Mouse (Mus musculus): ENCODE data around the gene Nrxn3. TPM values are rescaled to one million over a fixed set of nuclear protein-coding genes. Genes with fewer than 3 reads are reported as not detected.

The Nrxn3 gene
- polyA plus RNA-seq, 1 experiment: not detected

GRCm38 (mm10) chr12:89016436-89016835 is 293.8 kb downstream of the Nrxn3 start:
- Histone ChIP-seq H3K27ac (replicated peaks; ENCODE audit: low read depth, low read length) (no peak overlapping the region), H3K4me3 (ENCODE audit: insufficient read depth, low read depth, low read length) (no peak overlapping the region), H3K4me1 (ENCODE audit: control insufficient read depth, insufficient read depth, insufficient read length, low read length) (no peaks in the 10 kb centered on the region)

DNA sequence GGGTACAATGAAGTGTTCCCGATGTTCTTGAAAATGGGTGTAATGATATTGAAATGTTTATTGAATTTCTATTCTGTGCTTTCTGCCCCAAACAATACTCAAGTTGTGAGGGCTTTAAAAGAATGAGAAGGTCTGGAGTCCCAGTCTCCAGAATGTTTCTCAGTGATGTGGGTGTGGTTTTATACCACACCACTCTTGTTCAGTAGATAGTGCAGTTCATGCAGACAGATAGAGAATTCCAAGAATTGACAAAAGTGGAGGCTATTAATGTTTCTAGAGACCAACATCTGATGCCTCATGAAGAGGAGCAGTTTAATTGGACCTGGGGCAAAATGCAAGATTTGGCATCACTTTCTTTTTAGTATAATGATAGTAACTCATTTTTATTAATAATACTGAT is 302.5 kb downstream of the Nrxn3 start:
- Histone ChIP-seq H3K27ac (replicated peaks; ENCODE audit: low read depth, low read length) (no peak overlapping the region), H3K4me1 (ENCODE audit: control insufficient read depth, insufficient read depth, insufficient read length, low read length) (no peaks in the 10 kb centered on the region), H3K4me3 (ENCODE audit: insufficient read depth, low read depth, low read length) (no peak overlapping the region)

DNA sequence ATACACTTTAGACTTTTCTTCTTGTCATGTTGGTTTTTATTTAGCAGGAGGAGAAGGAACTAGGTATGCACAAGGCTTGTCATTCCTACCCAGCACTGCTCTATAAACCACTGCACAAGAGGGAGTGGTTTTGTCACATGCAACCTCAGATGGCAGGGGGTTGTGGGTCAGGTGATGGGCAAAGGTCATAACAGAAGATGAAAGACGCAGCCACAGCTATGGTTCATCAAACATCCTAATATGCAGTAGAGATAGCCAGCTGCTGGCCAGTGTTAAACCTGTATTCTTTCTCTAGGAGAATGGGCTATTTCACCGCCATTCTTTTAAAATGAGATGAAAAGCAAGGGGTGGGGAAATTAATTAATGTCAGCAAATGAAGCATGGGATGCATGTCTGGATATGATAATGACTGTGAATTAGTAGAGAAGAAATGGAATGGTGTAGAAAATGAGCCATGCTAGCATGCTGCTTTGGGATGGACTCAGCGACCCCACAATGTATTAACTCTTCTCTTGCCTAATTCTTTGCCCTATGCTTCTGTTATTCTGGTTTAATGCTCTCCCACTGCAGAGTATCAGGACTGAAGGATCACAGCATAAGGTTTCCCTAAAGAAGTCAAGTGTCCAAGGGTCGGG is 313.4 kb downstream of the Nrxn3 start:
- Histone ChIP-seq H3K27ac (replicated peaks; ENCODE audit: low read depth, low read length) (no peak overlapping the region), H3K4me1 (ENCODE audit: control insufficient read depth, insufficient read depth, insufficient read length, low read length) (no peaks in the 10 kb centered on the region), H3K4me3 (ENCODE audit: insufficient read depth, low read depth, low read length) (no peak overlapping the region)

DNA sequence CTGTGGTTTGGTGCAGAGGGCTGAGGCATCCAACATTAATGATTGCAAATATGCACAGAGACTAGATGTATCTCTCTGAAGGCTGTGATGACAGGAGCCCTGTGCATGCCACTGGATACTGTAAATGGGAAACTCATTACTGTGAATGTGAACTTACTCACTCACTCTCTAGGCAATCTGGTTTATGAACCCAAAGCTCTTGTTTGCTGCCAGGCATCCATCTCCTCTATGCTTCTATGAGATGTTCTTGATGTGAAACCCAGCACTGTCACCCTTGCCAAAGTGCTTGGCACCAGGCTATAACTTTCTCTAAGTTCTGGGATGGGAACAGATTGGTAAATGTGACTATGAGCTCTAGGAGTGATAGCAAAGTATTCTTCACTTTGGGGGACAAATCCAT is 317.5 kb downstream of the Nrxn3 start:
- Histone ChIP-seq H3K4me1 (ENCODE audit: control insufficient read depth, insufficient read depth, insufficient read length, low read length) (no peaks in the 10 kb centered on the region), H3K4me3 (ENCODE audit: insufficient read depth, low read depth, low read length) (no peak overlapping the region), H3K27ac (replicated peaks; ENCODE audit: low read depth, low read length) (no peak overlapping the region)

GRCm38 (mm10) chr12:89041429-89042107 is 318.9 kb downstream of the Nrxn3 start:
- no peak overlapping the region for H3K4me3 ChIP-seq (ENCODE audit: insufficient read depth, low read depth, low read length)
- H3K4me1 ChIP-seq (ENCODE audit: control insufficient read depth, insufficient read depth, insufficient read length, low read length): no peaks in the 10 kb centered on the region
- H3K27ac ChIP-seq (replicated peaks; ENCODE audit: low read depth, low read length): no peak overlapping the region

DNA sequence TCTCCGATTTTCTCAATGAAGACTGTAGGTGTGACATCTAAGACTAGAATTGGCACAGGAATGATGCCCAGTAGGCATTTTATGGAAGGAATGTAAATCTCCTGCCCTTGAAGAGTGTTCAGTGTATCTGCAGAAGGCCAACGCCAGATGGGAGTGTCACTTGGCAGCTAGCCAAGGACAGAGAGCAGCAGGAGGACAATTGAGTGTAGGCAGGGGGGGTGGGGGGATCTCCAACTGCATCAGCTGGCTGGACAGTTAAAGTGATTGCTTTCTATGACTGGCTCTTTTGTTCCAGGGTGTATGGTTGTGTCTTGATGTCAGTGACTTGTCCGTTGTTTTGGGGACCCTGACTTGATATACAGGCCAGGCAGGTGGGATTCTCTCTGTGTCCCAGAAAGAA is 326.6 kb downstream of the Nrxn3 start:
- H3K27ac ChIP-seq (replicated peaks; ENCODE audit: low read depth, low read length): no peak overlapping the region
- H3K4me3 ChIP-seq (ENCODE audit: insufficient read depth, low read depth, low read length): no peak overlapping the region

DNA sequence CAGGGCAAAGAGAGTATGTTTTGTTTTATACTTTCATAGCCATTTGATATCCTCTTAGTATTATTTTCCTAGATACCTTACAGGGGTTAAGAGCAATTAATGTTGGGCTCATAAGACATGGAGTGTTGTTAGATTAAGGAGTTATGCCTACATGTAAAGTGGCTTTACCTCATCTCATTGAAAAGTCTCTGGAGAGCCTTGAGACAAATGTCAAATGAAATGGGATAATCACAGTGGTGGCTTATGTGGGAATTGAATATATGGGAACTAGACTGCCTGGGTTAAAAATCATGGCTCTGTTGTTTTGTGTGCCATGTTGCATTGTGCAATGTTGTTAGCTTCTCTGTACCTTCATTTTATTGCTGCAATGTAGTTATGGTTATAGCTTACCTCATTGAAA is 327.0 kb downstream of the Nrxn3 start:
- H3K4me1 ChIP-seq (ENCODE audit: control insufficient read depth, insufficient read depth, insufficient read length, low read length): no peaks in the 10 kb centered on the region
- no peak overlapping the region for H3K4me3 ChIP-seq (ENCODE audit: insufficient read depth, low read depth, low read length)
- H3K27ac ChIP-seq (replicated peaks; ENCODE audit: low read depth, low read length): no peak overlapping the region

More for the DNA sequence above, 326.6 kb downstream of the Nrxn3 start:
- H3K4me1 ChIP-seq (ENCODE audit: control insufficient read depth, insufficient read depth, insufficient read length, low read length): no peaks in the 10 kb centered on the region

GRCm38 (mm10) chr12:89072436-89072835 is 349.8 kb downstream of the Nrxn3 start:
- Histone ChIP-seq H3K4me3 (ENCODE audit: insufficient read depth, low read depth, low read length) (no peak overlapping the region), H3K27ac (replicated peaks; ENCODE audit: low read depth, low read length) (no peak overlapping the region), H3K4me1 (ENCODE audit: control insufficient read depth, insufficient read depth, insufficient read length, low read length) (no peaks in the 10 kb centered on the region)

DNA sequence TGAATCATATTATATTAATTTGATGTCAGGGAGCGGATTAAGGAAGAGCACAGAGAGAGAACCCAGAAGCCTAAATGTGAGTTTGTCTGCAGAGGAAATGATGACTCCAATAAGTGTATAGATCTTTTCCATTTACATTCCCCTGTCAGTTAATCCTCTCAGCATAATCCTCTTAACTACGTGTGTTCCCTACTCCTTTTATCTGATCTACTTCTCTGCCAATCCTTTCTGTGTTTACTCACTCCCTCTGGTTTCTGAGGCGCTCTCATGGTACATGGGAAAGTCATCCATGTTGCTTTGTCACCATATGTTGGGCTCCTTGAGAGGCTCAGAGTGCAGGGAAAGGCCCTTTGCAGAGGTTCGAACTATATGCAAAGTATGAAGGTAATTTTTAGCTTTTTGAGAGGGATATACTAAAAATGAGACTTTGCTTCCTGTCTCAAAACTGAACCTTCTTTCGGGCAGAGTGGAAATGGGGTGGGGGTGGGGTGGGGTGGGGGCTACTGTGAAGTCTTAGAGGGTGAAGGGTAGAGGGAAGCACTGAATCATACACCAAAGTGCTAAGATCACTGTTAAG is 350.6 kb downstream of the Nrxn3 start:
- Histone ChIP-seq H3K27ac (replicated peaks; ENCODE audit: low read depth, low read length) (no peak overlapping the region), H3K4me3 (ENCODE audit: insufficient read depth, low read depth, low read length) (no peak overlapping the region)

DNA sequence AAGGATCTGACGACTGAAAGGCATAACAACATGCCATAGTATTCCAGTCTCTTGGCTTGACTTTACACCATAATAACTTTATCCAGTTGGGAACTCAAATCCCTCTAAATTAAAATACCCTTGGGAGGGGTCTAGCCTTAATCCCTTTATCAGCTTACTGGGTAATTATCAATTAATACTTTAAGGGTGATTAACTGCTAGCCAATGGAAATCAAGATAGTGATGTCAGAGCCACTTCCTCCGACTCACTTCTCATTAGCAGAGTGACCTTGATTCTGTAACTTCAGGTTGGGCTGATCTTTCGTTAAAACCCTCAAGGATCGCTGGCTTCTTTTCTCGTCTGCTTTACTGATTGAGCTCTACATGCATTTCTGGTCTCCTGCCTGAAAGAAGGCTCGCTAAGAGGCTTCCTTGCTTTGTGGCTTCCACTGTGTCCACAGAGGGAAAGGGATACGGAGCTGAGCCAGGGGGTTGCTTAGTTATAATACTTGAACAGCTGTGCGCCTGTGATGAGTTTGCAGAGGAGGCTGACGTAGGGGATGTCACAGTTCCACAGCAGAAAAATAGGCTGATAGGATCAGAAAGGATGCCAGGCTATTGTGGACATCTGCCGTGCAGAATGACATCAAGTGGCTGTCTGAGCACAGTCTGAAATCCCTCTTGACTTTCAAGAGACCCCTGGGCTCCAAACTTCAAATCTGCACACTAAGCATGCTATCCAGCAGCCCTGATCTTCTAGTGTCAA is 352.0 kb downstream of the Nrxn3 start:
- Histone ChIP-seq H3K27ac (replicated peaks; ENCODE audit: low read depth, low read length) (no peak overlapping the region), H3K4me3 (ENCODE audit: insufficient read depth, low read depth, low read length) (no peak overlapping the region), H3K4me1 (ENCODE audit: control insufficient read depth, insufficient read depth, insufficient read length, low read length) (no peaks in the 10 kb centered on the region)

More for the DNA sequence above, 350.6 kb downstream of the Nrxn3 start:
- no peaks in the 10 kb centered on the region for H3K4me1 ChIP-seq (ENCODE audit: control insufficient read depth, insufficient read depth, insufficient read length, low read length)

DNA sequence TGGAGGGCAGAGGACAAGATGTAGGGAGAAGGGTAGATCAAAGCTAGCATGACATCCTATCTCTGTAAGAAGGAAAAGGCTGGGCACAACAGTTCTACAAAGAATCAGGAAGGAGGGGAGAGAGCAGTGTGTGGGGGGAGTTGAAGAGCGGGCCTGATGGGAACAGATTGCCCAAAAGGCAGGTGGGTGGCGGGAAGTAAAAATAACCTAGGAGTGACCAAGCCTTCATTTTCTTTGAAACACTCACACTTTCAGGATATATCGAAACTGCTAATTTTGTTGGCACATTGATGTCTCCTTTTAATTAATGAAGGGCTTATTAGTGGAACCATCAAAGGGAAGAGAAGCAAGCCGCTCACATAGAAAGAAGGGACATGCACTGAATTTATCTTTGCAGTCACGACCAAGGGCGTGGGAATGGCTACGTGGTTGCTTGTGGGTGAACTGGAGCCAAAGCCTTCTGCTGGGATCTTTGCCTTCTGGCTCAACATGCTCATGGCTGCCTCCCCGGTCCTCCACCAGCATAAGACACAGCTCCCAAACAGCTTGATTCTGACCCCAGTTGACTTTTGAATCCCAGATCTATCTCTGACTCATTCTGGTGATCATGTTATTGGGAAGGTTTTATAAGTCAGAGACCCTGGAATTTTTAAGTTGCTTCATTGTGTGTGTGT is 371.3 kb downstream of the Nrxn3 start:
- no peaks in the 10 kb centered on the region for H3K4me1 ChIP-seq (ENCODE audit: control insufficient read depth, insufficient read depth, insufficient read length, low read length)
- no peak overlapping the region for H3K27ac ChIP-seq (replicated peaks; ENCODE audit: low read depth, low read length)
- no peak overlapping the region for H3K4me3 ChIP-seq (ENCODE audit: insufficient read depth, low read depth, low read length)

DNA sequence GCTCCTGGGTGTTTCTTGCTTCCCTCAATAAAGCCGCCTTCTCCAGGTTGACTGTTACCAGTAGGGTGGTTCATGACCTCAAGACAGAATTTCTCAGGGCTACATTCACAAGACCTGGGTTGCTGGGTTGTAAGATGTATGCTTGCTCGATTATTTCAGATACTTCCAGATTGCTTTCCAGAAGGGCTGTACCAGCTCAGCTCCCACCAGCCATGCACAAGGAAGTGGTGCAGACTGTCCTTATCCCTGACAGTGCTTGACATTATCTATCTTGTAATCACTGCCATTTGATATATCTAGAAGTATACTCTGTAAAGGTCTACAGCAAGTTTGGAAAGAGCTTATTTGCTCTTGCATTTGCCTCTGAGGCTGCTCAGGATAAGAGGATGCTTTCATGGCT is 374.9 kb downstream of the Nrxn3 start:
- Histone ChIP-seq H3K4me1 (ENCODE audit: control insufficient read depth, insufficient read depth, insufficient read length, low read length) (no peaks in the 10 kb centered on the region), H3K27ac (replicated peaks; ENCODE audit: low read depth, low read length) (no peak overlapping the region), H3K4me3 (ENCODE audit: insufficient read depth, low read depth, low read length) (no peak overlapping the region)

DNA sequence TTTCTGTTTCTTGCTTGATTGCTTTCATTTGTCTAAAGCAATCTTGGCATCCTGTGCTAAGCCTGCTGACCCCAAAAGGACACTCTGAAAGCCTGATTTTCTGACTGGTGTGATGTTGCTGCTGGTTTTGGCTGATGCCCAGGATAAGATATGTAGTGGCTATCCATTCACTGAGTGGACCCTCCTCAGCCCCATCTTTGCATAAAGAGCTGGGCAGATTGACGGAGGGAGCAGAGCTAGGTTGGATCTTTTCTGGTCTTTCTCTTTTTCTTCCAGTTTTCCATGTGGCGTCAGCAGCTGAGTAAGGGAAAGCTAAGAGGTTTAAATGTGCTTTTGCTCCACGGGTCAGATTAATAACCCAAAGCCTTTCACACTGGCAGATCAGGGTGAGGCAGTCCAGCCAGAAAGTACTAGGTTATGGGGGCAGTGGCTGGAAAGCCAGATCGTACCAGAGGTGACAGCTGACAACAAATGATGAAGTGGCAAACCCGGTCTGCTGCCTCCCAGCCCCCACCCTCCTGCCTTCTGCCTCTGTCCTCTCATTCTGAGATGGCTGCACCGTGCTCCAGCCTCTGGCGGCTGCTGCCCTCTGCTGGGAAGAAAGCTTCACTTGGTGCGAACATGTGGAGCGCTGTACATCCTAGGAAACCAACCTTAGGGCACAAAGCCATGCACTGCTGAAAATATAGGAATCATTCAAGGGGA is 383.5 kb downstream of the Nrxn3 start:
- Histone ChIP-seq H3K4me1 (ENCODE audit: control insufficient read depth, insufficient read depth, insufficient read length, low read length) (no peaks in the 10 kb centered on the region), H3K27ac (replicated peaks; ENCODE audit: low read depth, low read length) (no peak overlapping the region), H3K4me3 (ENCODE audit: insufficient read depth, low read depth, low read length) (no peak overlapping the region)

GRCm38 (mm10) chr12:89106881-89107584 is 384.4 kb downstream of the Nrxn3 start:
- no peaks in the 10 kb centered on the region for H3K4me1 ChIP-seq (ENCODE audit: control insufficient read depth, insufficient read depth, insufficient read length, low read length)
- H3K4me3 ChIP-seq (ENCODE audit: insufficient read depth, low read depth, low read length): no peak overlapping the region
- H3K27ac ChIP-seq (replicated peaks; ENCODE audit: low read depth, low read length): no peak overlapping the region
